Mouse (Mus musculus): ENCODE measurements at regions not wholly inside any gene's neighbourhood (a gene's known extent, or its start where the extent isn't known, plus 50 kb on each side); places are given as distances from the start of the nearest gene placed in this dataset.

- no peak for TF ChIP-seq NELFE (IDR thresholded peaks at IDR 0.05; ENCODE audit: low read depth, low read length)
- TF ChIP-seq USF1 (IDR thresholded peaks at IDR 0.05; ENCODE audit: low read depth, low read length) = no peak
- no peak for TF ChIP-seq BHLHE40 (IDR thresholded peaks at IDR 0.05; ENCODE audit: low read depth, low read length)
- TF ChIP-seq GABPA (IDR thresholded peaks at IDR 0.05; ENCODE audit: insufficient replicate concordance, low read depth, low read length) = no peak
- TF ChIP-seq RAD21 (IDR thresholded peaks at IDR 0.05; ENCODE audit: low read depth, low read length) = no peak
- TF ChIP-seq NRF1 (IDR thresholded peaks at IDR 0.05; ENCODE audit: low read depth, low read length) = no peak
- TF ChIP-seq KAT2A (IDR thresholded peaks at IDR 0.05; ENCODE audit: insufficient replicate concordance, low read length) = no peak
- no peak for TF ChIP-seq JUND (conservative IDR thresholded peaks at IDR 0.05; ENCODE audit: low read depth, low read length)
- no peak for TF ChIP-seq IRF4 (IDR thresholded peaks at IDR 0.05; ENCODE audit: low read depth, low read length)
- TF ChIP-seq MAFK (IDR thresholded peaks at IDR 0.05; ENCODE audit: insufficient replicate concordance, low read length) = no peak
- TF ChIP-seq TBP (conservative IDR thresholded peaks at IDR 0.05; ENCODE audit: low read depth, low read length) = no peak
- TF ChIP-seq USF2 (conservative IDR thresholded peaks at IDR 0.05; ENCODE audit: low read depth, low read length) = no peak
- TF ChIP-seq MAX (IDR thresholded peaks at IDR 0.05; ENCODE audit: low read length) = no peak
- no peak for TF ChIP-seq HCFC1 (IDR thresholded peaks at IDR 0.05; ENCODE audit: low read depth, low read length)
- Histone ChIP-seq H3K27me3 (replicated peaks) (no peaks in the 10 kb centered on the region), H3K27ac (ENCODE audit: insufficient read depth, low read depth) (no peak overlapping the region), H3K4me1 (ENCODE audit: control insufficient read depth in 1 of 2, insufficient read depth in 2 of 2) (no peaks in the 10 kb centered on the region), H3K36me3 (replicated peaks in 1 of 2; ENCODE audit: control insufficient read depth in 1 of 2, insufficient read depth in 1 of 2, low read length in 1 of 2) (no peaks in the 10 kb centered on the region), H3K4me2 (ENCODE audit: insufficient read depth, low read depth, poor library complexity, severe bottlenecking) (no peak overlapping the region), H3K4me3 (replicated peaks in 1 of 3; ENCODE audit: low read depth in 2 of 3, low read length in 2 of 3, poor library complexity in 1 of 3) (no peak overlapping the region), H3K9me3 (replicated peaks; ENCODE audit: low read length) (peaks cover 75% of the 10 kb centered on the region), H3K79me2 (replicated peaks; ENCODE audit: control insufficient read depth, extremely low read depth, insufficient read depth, poor library complexity, severe bottlenecking) (no peaks in the 10 kb centered on the region), H3K9ac (ENCODE audit: insufficient read depth, low read depth) (no peak overlapping the region)
- in situ Hi-C loops (cut with MboI; ENCODE audit: low pct_ligation_motif_present, low pct_unique_long_range_greater_than_20kb, low sequenced_read_pairs) (no loop called here), dilution Hi-C loops (cut with MboI; ENCODE audit: extremely low pct_ligation_motif_present, extremely low pct_unique_long_range_greater_than_20kb, low sequenced_read_pairs) (no loop called here)
- DNase-seq (ENCODE audit: extremely low read depth) = no peak
Observed at GRCm38 (mm10) chr5:125907909-125908308, 376.3 kb downstream of the Tmem132b start.

GRCm38 (mm10) chr5:125915857-125916256 is 384.3 kb downstream of the Tmem132b start:
- Histone ChIP-seq H3K27me3 (replicated peaks) (no peaks in the 10 kb centered on the region), H3K79me2 (replicated peaks; ENCODE audit: control insufficient read depth, extremely low read depth, insufficient read depth, poor library complexity, severe bottlenecking) (no peaks in the 10 kb centered on the region), H3K27ac (ENCODE audit: insufficient read depth, low read depth) (no peak overlapping the region), H3K36me3 (replicated peaks in 1 of 2; ENCODE audit: control insufficient read depth in 1 of 2, insufficient read depth in 1 of 2, low read length in 1 of 2) (no peaks in the 10 kb centered on the region), H3K4me2 (ENCODE audit: insufficient read depth, low read depth, poor library complexity, severe bottlenecking) (no peak overlapping the region), H3K4me1 (ENCODE audit: control insufficient read depth in 1 of 2, insufficient read depth in 2 of 2) (no peaks in the 10 kb centered on the region), H3K9ac (ENCODE audit: insufficient read depth, low read depth) (no peak overlapping the region), H3K4me3 (replicated peaks in 1 of 3; ENCODE audit: low read depth in 2 of 3, low read length in 2 of 3, poor library complexity in 1 of 3) (no peak overlapping the region), H3K9me3 (replicated peaks; ENCODE audit: low read length) (peaks cover 74% of the 10 kb centered on the region)
- in situ Hi-C loops (cut with MboI; ENCODE audit: low pct_ligation_motif_present, low pct_unique_long_range_greater_than_20kb, low sequenced_read_pairs) = no loop called here
- TF ChIP-seq RAD21 (IDR thresholded peaks at IDR 0.05; ENCODE audit: low read depth, low read length) = no peak
- TF ChIP-seq POLR2A (IDR thresholded peaks at IDR 0.05; ENCODE audit: low read depth, low read length) = no peak
- no peak for TF ChIP-seq ELF1 (IDR thresholded peaks at IDR 0.05; ENCODE audit: low read depth, low read length)
- TF ChIP-seq BHLHE40 (IDR thresholded peaks at IDR 0.05; ENCODE audit: low read depth, low read length) = no peak
- TF ChIP-seq MAX (IDR thresholded peaks at IDR 0.05; ENCODE audit: low read length) = no peak
- TF ChIP-seq NELFE (IDR thresholded peaks at IDR 0.05; ENCODE audit: low read depth, low read length) = no peak
- no peak for TF ChIP-seq UBTF (IDR thresholded peaks at IDR 0.05; ENCODE audit: low read depth, low read length)
- no peak for TF ChIP-seq CTCF (conservative IDR thresholded peaks at IDR 0.05 in 1 of 2, IDR thresholded peaks at IDR 0.05 in 1 of 2; ENCODE audit: low read depth in 2 of 2, low read length in 2 of 2)
- TF ChIP-seq MEF2A (IDR thresholded peaks at IDR 0.05; ENCODE audit: borderline replicate concordance, low read depth, low read length) = no peak
- no peak for DNase-seq (ENCODE audit: extremely low read depth)
- dilution Hi-C loops (cut with MboI; ENCODE audit: extremely low pct_ligation_motif_present, extremely low pct_unique_long_range_greater_than_20kb, low sequenced_read_pairs) = no loop called here

Data from CH12.LX (cell line).